Mouse (Mus musculus): ENCODE measurements around the gene Camkv.
A peak's percentile ranks its signal among the peaks of the same experiment; 100 is the strongest.

Gene Camkv

GRCm38 (mm10) chr9:107935374-107935773 is at the start of gene Camkv:
Gene Camkv (plus strand): TSS chr9:107935674.
- DNase-seq, result no peak

GRCm38 (mm10) chr9:107887804-107888266 is 47.6 kb upstream of the Camkv start, which contains the start of gene Mon1a:
Gene Mon1a (plus strand): TSS chr9:107888151.
- peak; percentile 83 to 90 for DNase-seq

DNA sequence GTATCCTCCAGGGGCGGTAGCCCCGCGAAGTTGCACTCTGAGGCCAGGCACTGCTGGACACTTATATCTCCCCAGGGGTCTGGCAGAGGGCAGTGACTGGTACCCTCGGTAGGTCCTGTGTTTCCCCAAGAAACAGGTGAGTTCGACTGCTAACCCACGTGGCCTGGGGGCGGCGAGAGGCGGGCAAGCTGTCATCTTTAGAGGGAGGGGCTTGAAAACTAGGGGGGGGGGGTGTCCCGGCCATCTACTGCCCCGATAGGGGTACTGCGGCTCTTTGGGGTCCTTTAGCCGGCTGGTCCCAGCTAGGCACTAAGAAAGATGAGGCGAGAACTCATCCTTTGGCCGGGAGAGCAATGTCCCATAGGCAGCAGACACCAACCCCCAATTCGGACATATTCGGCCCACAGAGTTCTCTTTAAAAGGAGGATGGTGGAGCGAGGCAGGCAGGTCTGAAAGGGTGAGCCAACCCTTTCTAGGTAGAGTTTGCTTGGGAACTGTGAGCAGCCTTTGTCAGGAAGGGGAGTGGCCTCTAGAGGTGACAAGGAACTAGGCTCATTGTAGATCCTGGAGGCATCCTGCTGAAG is 47.1 kb upstream of the Camkv start:
- DNase-seq, result peak in 1 of 2 experiments; percentile 75

- no peak for DNase-seq
Observed at GRCm38 (mm10) chr9:107890260-107890659, 45.2 kb upstream of the Camkv start.

DNA sequence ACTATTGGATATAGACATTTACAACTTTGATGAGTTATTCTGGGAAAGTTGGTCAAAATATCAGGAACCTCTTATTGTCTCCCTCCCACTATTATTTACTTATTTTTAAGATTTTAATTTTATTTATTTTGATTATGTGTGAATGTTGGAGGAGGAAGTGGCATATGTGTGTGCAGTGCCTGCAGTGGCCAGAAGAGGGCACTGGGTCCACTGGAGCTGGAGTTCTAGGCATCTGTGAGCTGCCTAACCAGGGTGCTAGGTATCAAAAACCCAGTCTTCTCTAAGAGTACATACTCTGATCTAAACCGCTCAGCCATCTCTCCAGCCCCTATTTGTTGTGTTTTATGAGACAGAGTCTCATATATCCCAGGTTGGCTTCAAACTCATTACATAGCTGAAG is 44.5 kb upstream of the Camkv start:
- DNase-seq, result peak; percentile 37 to 49

- DNase-seq, result no peak
Observed at GRCm38 (mm10) chr9:107898563-107898962, 36.9 kb upstream of the Camkv start.

GRCm38 (mm10) chr9:107899855-107900254 is 35.6 kb upstream of the Camkv start:
- DNase-seq, result no peak

GRCm38 (mm10) chr9:107900840-107901626 is 34.4 kb upstream of the Camkv start:
- DNase-seq, result peak; percentile 85 to 91

- no peak for DNase-seq
Observed at GRCm38 (mm10) chr9:107901627-107901914, 33.9 kb upstream of the Camkv start.

DNA sequence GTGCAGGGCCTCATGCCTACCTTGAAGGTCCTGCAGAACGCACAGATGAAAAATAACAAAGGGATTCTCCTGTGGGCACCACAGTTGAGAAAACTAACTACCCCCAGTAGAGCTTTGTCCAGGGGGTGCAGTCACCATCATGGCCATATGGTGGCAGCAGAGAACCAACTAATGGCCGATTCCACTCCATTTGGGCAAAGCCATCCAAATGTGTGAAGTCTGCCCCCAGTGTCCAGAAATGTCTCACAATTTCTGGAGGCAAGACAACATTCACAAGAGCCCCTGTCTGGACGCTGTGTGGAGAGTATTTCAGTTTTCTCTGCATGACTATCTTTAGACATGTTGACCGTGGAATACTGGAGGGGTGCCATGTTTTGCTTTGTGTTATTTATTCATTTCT is 30.7 kb upstream of the Camkv start:
- peak; percentile 93 to 94 for DNase-seq

GRCm38 (mm10) chr9:107906252-107906966 is 29.1 kb upstream of the Camkv start, which contains the start of gene Mst1r:
Gene Mst1r (plus strand): TSS chr9:107906873.
- DNase-seq, result peak; percentile 88 to 92

- peak in 1 of 2 experiments; percentile 36 for DNase-seq
Observed at GRCm38 (mm10) chr9:107906967-107907800, 28.3 kb upstream of the Camkv start.

DNA sequence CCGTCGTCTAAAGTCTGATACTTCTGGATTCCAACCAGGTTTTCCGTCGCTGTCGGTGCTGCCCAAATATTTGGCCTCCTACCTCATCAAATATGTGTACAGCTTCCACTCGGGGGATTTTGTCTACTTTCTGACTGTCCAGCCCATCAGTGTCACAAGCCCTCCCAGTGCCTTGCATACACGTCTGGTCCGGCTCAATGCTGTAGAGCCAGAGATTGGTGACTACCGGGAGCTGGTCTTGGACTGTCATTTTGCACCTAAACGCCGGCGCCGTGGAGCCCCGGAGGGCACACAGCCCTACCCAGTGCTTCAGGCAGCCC is 27.7 kb upstream of the Camkv start:
- no peak for DNase-seq

- DNase-seq, result peak in 1 of 2 experiments; percentile 23
Observed at GRCm38 (mm10) chr9:107908410-107909158, 26.9 kb upstream of the Camkv start.

DNA sequence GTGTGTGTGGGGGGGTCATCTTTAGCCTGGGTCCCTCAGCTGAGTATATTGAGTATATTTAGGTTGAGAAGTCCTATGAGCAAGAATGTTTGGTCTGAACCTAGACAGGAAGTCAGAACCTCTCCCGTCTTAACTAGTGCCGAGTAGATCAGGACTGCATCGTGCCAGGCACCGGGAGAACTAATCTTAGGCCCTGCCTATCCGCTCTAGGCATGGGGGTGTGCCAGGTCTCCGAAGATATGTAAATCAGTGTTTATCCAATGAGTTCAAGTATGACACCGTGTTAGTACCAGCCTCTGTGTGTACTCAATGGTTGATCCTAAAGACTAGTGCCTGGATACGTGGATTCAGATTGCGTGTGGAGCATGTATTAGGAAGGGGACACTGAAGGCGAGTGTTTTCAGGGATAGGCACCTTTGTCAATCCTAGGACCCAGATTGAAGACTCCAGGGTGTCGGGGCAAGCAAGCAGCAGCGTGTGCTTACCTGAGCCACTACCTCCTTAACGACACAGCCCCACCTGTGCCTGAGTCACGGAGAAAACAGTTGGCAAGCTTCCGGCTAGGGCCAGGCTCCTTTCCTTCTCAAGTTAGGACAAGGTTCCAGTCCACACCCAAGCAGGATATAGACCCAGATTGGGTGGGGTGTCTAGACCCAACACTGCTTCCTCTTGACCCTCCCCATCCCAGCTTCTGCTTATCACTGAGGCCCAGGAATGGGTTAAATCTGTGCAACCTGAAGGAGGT is 25.3 kb upstream of the Camkv start:
- DNase-seq, result no peak

- no peak for DNase-seq
Observed at GRCm38 (mm10) chr9:107914764-107915420, 20.6 kb upstream of the Camkv start.

DNA sequence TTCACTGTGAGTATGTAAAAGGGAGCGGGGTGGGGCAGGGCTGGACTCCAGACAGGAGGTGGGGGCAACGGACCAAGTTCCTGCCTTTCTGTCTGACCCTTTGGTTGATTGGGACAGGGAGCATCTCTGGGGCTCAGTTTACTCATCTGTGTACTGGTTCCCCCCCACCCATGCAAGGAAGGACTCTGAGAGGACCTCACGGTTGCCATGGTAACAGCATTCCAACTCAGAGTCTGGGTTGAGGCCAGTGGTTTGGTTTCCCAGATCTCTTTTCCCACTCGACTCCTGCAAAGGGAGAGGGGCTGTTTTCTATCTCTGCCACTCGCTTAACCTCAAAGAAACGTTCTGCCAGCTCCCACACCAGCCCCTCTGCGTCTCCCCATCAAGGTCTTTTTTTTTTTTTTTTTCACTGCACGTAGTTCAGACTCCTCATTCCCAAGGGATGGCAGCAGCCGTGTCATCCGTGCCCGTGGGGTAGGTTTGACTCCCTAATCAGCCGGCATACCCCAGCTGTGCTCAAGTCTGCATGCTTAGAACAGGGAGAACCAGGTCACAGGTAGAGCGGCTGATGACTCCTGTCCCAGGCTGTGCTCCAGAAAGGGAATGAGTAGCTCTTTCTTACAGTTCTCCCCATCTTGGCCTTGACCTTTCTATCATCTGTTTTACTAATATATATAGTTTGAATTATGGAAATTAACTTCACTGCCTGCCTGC is 17.4 kb upstream of the Camkv start:
- DNase-seq, result peak in 1 of 2 experiments; percentile 31

DNA sequence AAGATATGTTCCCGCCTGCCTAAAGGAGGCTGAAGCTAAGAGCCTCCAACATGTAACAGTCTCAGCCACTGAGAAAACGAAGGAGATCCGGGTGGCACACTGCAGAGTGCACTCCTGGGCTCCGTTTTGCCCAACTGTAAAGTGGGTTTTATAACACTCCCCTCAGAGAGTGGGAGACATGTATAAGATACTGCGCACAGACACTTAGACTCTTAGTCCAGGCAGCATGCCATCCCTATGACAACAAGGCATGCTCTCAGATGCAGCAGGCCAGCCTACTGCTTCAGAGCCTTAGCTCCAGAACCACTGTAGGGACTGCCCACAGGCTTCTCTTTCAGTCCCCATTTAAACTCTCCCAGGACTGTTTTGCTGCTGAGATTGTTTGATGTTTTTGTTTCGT is 16.6 kb upstream of the Camkv start:
- no peak for DNase-seq

DNA sequence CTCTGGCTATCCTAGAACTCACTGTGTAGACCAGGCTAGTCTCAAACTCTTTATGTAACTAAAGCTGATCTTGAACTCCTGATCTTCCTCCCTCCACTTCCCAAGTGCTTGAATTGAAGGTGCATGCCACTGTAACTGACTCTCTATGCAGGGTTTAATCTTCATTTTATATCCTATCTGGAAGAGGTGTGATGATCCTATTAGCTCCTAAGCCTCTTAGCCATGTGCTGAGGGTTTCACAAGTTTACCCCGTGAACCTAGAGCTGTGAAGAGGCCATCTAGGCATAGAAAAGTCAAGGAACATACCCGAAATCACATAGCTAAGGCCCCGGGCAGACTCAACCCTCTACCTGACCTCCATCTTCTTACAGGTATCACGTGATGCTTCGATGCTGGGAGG is 16.0 kb upstream of the Camkv start:
- DNase-seq, result no peak

DNA sequence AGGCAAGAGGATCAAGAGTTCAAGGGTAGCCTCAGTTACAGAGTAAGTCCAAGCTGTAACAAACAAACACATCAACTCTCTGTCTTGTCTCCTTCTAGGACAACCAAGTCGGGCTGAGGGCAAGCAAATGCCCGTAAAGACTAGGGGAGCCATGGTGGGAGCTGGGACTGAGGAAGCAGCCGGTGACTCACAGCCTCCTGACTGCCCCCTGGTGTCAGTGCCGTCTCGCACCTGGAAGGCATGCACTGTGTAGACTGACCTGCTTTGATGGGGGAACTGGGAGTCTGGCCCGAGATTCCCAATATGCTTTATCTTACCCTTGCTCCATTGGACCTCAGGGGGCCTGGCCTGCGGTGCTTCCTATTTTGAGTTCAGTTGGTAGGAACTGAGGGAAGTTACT is 12.5 kb upstream of the Camkv start:
- DNase-seq, result peak; percentile 81 to 82

All from kidney, postnatal 4 days (tissue).